Mouse (Mus musculus): ENCODE data around the gene Klhl40. TPM values are rescaled to one million over a fixed set of nuclear protein-coding genes. Genes with fewer than 3 reads are reported as not detected.

The Klhl40 gene
- polyA plus RNA-seq, 1 experiment from 2014 or later = 1.1 TPM

DNA sequence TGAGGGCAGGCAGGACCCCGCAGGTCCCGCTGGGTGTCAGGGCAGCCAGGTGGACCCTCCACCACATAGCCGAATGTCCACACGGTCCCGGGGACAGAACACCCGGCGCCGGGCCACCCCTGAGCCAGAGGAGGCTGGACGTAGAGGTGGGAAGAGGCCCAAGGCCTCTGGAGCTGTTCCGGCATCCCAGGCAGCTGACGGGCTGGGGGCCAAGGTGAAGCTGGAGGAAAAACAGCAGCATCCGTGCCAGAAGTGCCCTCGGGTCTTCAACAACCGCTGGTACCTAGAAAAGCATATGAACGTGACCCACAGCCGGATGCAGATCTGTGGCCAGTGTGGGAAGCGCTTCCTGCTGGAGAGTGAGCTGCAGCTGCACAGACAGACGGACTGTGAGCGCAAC, 13.7 kb upstream of the Klhl40 start:
- Histone ChIP-seq H3K36me3 (ENCODE audit: control insufficient read depth, insufficient read depth, low read length) (peaks cover 63% of the 10 kb centered on the region), H3K4me3 (replicated peaks; ENCODE audit: low read depth, low read length) (no peak overlapping the region), H3K4me2 (ENCODE audit: low read length) (no peak overlapping the region), H3K9ac (replicated peaks; ENCODE audit: low read length) (no peak overlapping the region), H3K27me3 (ENCODE audit: control insufficient read depth, insufficient read depth, low read length) (no peaks in the 10 kb centered on the region), H3K27ac (replicated peaks; ENCODE audit: low read depth, low read length) (no peak overlapping the region), H3K4me1 (ENCODE audit: control insufficient read depth, insufficient read depth, low read length) (peaks cover 11% of the 10 kb centered on the region), H3K9me3 (ENCODE audit: control insufficient read depth, low read length) (no peaks in the 10 kb centered on the region)
- WGBS = 93% methylated on average over 19 of the region's 19 CpGs
- ATAC-seq (ENCODE audit: low FRiP score, low TSS enrichment) (no peak), DNase-seq (no peak)

DNA sequence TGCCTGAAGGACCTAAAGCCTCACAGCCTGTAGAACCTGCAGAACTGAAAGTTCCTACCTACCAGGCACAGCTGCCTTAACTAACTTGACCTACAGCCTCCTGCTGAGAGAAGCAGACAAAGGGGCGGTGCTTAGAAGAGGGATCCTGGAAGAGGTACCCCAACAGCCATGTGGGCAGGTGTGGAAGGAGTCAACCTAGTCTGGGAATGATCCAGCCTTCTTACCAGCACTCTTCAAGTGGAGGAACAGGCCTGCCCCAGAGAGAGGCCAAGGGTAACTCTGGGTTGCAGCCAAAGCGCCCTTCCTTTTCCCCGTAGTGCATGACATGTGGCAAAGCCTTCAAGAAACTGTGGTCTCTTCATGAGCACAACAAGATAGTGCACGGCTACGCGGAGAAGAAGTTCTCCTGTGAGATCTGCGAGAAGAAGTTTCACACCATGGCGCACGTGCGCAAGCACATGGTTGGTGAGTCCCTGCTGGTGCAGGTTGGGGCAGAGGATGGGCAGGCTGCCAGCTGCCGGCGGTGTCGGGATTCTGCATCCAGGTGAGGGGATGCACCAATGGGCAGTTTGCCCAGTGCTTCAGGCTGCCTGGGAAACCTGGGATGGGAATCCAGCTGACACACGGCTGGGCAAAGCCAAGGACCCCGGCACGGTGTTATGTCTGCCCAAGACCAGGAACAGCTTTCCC, 12.1 kb upstream of the Klhl40 start:
- Histone ChIP-seq H3K27me3 (ENCODE audit: control insufficient read depth, insufficient read depth, low read length) (no peaks in the 10 kb centered on the region), H3K4me2 (ENCODE audit: low read length) (no peak overlapping the region), H3K4me1 (ENCODE audit: control insufficient read depth, insufficient read depth, low read length) (peaks cover 9% of the 10 kb centered on the region), H3K9me3 (ENCODE audit: control insufficient read depth, low read length) (no peaks in the 10 kb centered on the region), H3K9ac (replicated peaks; ENCODE audit: low read length) (no peak overlapping the region), H3K27ac (replicated peaks; ENCODE audit: low read depth, low read length) (no peak overlapping the region), H3K36me3 (ENCODE audit: control insufficient read depth, insufficient read depth, low read length) (peaks cover 68% of the 10 kb centered on the region), H3K4me3 (replicated peaks; ENCODE audit: low read depth, low read length) (no peak overlapping the region)
- DNase-seq (no peak), ATAC-seq (ENCODE audit: low FRiP score, low TSS enrichment) (no peak)
- WGBS = 93% methylated on average over 16 of the region's 16 CpGs

DNA sequence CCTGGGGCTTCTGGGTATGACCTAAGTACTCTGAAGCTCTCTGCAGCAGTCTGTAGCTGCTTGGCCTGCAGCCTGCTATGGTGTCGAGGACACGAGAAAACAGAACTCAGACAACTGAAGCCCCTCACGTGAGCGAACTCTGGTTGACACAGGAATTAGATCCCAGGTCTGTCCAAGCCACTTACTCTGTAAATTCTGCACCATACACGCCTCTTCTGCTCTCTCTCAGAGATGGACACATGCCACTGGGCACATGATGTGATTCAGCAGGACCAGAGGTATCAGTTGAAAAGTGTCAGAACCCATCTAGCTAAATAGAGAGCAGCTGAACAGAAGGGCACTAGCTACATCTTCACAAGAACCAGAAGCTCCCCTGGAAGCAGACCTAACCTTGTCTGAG, 5.0 kb upstream of the Klhl40 start:
- Histone ChIP-seq H3K4me1 (ENCODE audit: control insufficient read depth, insufficient read depth, low read length) (no peaks in the 10 kb centered on the region), H3K9me3 (ENCODE audit: control insufficient read depth, low read length) (no peaks in the 10 kb centered on the region), H3K9ac (replicated peaks; ENCODE audit: low read length) (no peak overlapping the region), H3K27ac (replicated peaks; ENCODE audit: low read depth, low read length) (no peak overlapping the region), H3K27me3 (ENCODE audit: control insufficient read depth, insufficient read depth, low read length) (peaks cover 5% of the 10 kb centered on the region), H3K36me3 (ENCODE audit: control insufficient read depth, insufficient read depth, low read length) (peaks cover 17% of the 10 kb centered on the region), H3K4me3 (replicated peaks; ENCODE audit: low read depth, low read length) (no peak overlapping the region), H3K4me2 (ENCODE audit: low read length) (no peak overlapping the region)
- ATAC-seq (ENCODE audit: low FRiP score, low TSS enrichment) (no peak), DNase-seq (no peak)
- WGBS = 75% methylated on average over 5 of the region's 5 CpGs

DNA sequence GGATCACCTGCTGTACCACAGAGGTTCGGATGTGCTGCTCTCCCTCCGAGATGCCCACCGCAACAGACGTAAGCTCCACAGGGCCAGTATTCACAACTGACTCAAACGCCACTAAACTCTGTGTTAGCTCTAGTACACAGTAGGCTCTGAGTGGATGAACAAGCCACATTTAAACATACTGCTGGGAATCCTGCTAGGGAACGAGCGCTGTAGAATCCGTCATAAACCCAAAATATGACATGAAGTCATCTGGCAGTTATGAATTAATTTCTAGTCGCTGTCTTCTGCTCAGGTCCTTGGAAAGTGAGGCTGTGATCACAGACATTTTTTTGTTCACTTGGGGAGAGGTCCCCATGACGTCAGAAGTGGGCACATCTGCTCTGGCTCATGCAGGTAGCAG, 1.5 kb upstream of the Klhl40 start:
- Histone ChIP-seq H3K9ac (replicated peaks; ENCODE audit: low read length) (no peak overlapping the region), H3K4me2 (ENCODE audit: low read length) (no peak overlapping the region), H3K9me3 (ENCODE audit: control insufficient read depth, low read length) (no peaks in the 10 kb centered on the region), H3K27me3 (ENCODE audit: control insufficient read depth, insufficient read depth, low read length) (peaks cover 23% of the 10 kb centered on the region), H3K27ac (replicated peaks; ENCODE audit: low read depth, low read length) (no peak overlapping the region), H3K4me3 (replicated peaks; ENCODE audit: low read depth, low read length) (no peak overlapping the region), H3K4me1 (ENCODE audit: control insufficient read depth, insufficient read depth, low read length) (no peaks in the 10 kb centered on the region), H3K36me3 (ENCODE audit: control insufficient read depth, insufficient read depth, low read length) (no peaks in the 10 kb centered on the region)
- ATAC-seq (ENCODE audit: low FRiP score, low TSS enrichment) (no peak), DNase-seq (no peak)
- WGBS = 83% methylated on average over 10 of the region's 10 CpGs

DNA sequence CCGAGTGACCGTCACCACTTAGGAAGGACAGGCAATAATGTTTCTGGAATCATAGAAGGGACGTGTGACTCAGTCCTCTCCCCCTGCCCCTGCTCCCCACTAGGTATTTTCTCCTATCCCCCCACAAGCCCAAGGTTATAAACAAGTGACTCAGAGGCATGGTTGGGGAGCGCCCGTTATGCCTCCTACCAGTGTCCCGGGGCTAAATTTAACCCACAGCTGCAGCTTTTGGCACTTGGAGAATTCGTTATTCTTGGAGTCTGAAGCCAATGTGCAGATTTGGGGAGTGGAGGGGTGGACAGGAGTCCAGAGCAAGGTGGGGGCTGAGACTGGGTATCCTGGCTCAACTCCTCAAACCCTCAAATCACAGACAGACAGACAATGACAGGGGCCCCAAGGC, 896 bp upstream of the Klhl40 start:
- no peak overlapping the region for H3K9ac ChIP-seq (replicated peaks; ENCODE audit: low read length)
- WGBS = 87% methylated on average over 7 of the region's 7 CpGs
- ATAC-seq (ENCODE audit: low FRiP score, low TSS enrichment) (no peak), DNase-seq (no peak)
- H3K4me1 ChIP-seq (ENCODE audit: control insufficient read depth, insufficient read depth, low read length) = no peaks in the 10 kb centered on the region
- H3K4me2 ChIP-seq (ENCODE audit: low read length) = no peak overlapping the region
- H3K9me3 ChIP-seq (ENCODE audit: control insufficient read depth, low read length) = no peaks in the 10 kb centered on the region
- no peaks in the 10 kb centered on the region for H3K36me3 ChIP-seq (ENCODE audit: control insufficient read depth, insufficient read depth, low read length)
- no peak overlapping the region for H3K27ac ChIP-seq (replicated peaks; ENCODE audit: low read depth, low read length)
- peaks cover 23% of the 10 kb centered on the region for H3K27me3 ChIP-seq (ENCODE audit: control insufficient read depth, insufficient read depth, low read length)
- no peak overlapping the region for H3K4me3 ChIP-seq (replicated peaks; ENCODE audit: low read depth, low read length)

DNA sequence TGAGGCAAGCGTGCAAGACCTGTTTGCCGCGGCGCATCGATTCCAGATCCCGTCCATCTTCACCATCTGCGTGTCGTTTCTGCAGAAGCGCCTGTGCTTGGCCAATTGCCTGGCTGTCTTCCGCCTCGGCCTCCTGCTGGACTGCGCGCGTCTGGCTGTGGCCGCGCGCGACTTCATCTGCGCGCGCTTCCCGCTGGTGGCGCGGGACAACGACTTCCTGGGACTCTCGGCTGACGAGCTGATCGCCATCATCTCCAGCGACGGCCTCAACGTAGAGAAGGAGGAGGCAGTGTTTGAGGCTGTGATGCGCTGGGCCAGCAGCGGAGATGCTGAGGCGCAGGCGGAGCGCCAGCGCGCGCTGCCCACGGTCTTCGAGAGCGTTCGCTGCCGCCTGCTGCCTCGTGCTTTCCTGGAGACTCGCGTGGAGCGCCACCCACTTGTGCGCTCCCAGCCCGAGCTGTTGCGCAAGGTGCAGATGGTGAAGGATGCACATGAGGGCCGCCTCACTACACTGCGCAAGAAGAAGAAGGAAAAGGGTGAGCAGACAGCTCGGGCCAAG, 738 bp downstream of the Klhl40 start:
- Histone ChIP-seq H3K9ac (replicated peaks; ENCODE audit: low read length) (no peak overlapping the region), H3K4me1 (ENCODE audit: control insufficient read depth, insufficient read depth, low read length) (no peaks in the 10 kb centered on the region), H3K4me3 (replicated peaks; ENCODE audit: low read depth, low read length) (peak overlapping the region; percentile 32), H3K27ac (replicated peaks; ENCODE audit: low read depth, low read length) (no peak overlapping the region), H3K27me3 (ENCODE audit: control insufficient read depth, insufficient read depth, low read length) (peaks cover 23% of the 10 kb centered on the region), H3K9me3 (ENCODE audit: control insufficient read depth, low read length) (no peaks in the 10 kb centered on the region), H3K36me3 (ENCODE audit: control insufficient read depth, insufficient read depth, low read length) (no peaks in the 10 kb centered on the region), H3K4me2 (ENCODE audit: low read length) (peak overlapping the region; percentile 55)
- 14% methylated on average over 54 of the region's 54 CpGs for WGBS
- peak; percentile 71 for DNase-seq
- no peak for ATAC-seq (ENCODE audit: low FRiP score, low TSS enrichment)

DNA sequence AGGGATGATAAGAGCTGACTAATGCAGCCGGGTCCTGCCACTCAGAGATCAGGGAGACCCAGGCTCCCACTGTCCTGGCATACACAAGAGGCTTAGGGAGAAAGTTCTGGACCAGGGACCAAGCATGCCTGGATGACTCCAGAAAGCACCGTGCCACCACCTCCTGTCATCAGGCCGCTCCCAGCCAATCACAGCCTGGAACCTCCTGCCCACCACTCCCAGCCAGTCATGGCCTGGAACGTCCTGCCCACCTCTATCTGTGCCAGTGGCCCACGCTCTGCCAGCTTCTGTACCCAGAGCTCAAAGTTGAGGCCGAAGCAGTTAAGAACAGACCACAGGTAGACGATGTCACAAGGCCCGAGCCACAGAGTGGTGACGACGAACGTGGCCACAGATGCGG, 7.4 kb downstream of the Klhl40 start:
- Histone ChIP-seq H3K4me2 (ENCODE audit: low read length) (no peak overlapping the region), H3K9ac (replicated peaks; ENCODE audit: low read length) (no peak overlapping the region), H3K27ac (replicated peaks; ENCODE audit: low read depth, low read length) (no peak overlapping the region), H3K9me3 (ENCODE audit: control insufficient read depth, low read length) (no peaks in the 10 kb centered on the region), H3K27me3 (ENCODE audit: control insufficient read depth, insufficient read depth, low read length) (no peaks in the 10 kb centered on the region), H3K4me3 (replicated peaks; ENCODE audit: low read depth, low read length) (no peak overlapping the region), H3K36me3 (ENCODE audit: control insufficient read depth, insufficient read depth, low read length) (no peaks in the 10 kb centered on the region), H3K4me1 (ENCODE audit: control insufficient read depth, insufficient read depth, low read length) (no peaks in the 10 kb centered on the region)
- DNase-seq (no peak), ATAC-seq (ENCODE audit: low FRiP score, low TSS enrichment) (no peak)
- 89% methylated on average over 12 of the region's 12 CpGs for WGBS

DNA sequence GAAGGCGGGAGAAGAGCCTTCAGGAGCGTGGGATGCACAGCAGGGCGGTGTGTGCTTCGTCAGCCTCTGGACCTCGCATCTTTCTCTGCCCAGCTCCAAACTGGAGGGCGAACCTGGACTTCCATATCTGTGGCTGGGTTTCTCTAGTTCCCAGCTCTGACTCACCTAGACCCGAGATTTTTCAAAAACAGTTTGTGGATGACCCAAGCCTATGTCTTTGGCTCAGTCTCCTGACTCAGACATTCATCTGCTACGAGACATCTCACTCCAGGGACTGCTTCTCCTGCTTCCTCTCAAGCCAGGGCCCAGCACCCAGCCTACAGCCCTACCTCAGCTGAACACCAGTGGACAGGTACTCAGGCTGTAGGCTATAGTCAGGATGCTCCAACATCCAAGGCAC, 7.9 kb downstream of the Klhl40 start:
- DNase-seq = no peak
- no peaks in the 10 kb centered on the region for H3K4me1 ChIP-seq (ENCODE audit: control insufficient read depth, insufficient read depth, low read length)
- ATAC-seq (ENCODE audit: low FRiP score, low TSS enrichment) = no peak
- H3K9me3 ChIP-seq (ENCODE audit: control insufficient read depth, low read length) = no peaks in the 10 kb centered on the region
- no peaks in the 10 kb centered on the region for H3K27me3 ChIP-seq (ENCODE audit: control insufficient read depth, insufficient read depth, low read length)
- WGBS = 88% methylated on average over 8 of the region's 8 CpGs
- H3K36me3 ChIP-seq (ENCODE audit: control insufficient read depth, insufficient read depth, low read length) = no peaks in the 10 kb centered on the region
- H3K4me2 ChIP-seq (ENCODE audit: low read length) = no peak overlapping the region
- no peak overlapping the region for H3K27ac ChIP-seq (replicated peaks; ENCODE audit: low read depth, low read length)
- H3K9ac ChIP-seq (replicated peaks; ENCODE audit: low read length) = no peak overlapping the region
- H3K4me3 ChIP-seq (replicated peaks; ENCODE audit: low read depth, low read length) = no peak overlapping the region

DNA sequence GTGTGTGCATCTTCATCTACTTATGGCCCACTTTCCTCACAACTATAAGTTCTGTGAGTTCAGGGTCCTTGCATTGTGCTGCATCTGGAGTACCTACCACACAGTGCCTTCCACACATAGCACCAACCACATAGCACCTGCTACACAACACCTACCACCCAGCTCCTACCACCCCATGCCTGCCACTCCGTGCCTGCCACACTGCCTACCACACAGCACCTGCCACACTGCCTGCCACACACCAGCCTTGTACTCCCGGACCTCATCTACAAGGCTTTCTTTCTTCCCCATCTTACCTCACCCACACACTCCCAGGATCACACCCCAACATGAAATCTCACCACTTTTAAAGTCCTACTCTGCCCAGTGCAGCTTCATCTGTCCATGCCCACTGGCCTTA, 9.0 kb downstream of the Klhl40 start:
- ATAC-seq (ENCODE audit: low FRiP score, low TSS enrichment) = no peak
- 89% methylated on average over 2 of the region's 2 CpGs for WGBS
- DNase-seq = no peak

More for the DNA sequence above, 9.0 kb downstream of the Klhl40 start:
- Histone ChIP-seq H3K4me2 (ENCODE audit: low read length) (no peak overlapping the region), H3K27ac (replicated peaks; ENCODE audit: low read depth, low read length) (no peak overlapping the region), H3K9me3 (ENCODE audit: control insufficient read depth, low read length) (no peaks in the 10 kb centered on the region), H3K36me3 (ENCODE audit: control insufficient read depth, insufficient read depth, low read length) (no peaks in the 10 kb centered on the region), H3K4me1 (ENCODE audit: control insufficient read depth, insufficient read depth, low read length) (no peaks in the 10 kb centered on the region), H3K27me3 (ENCODE audit: control insufficient read depth, insufficient read depth, low read length) (no peaks in the 10 kb centered on the region), H3K9ac (replicated peaks; ENCODE audit: low read length) (no peak overlapping the region), H3K4me3 (replicated peaks; ENCODE audit: low read depth, low read length) (no peak overlapping the region)

Data from midbrain, embryonic 14.5 days (tissue).